Mouse (Mus musculus) ES-E14 (cell line): ENCODE measurements at regions not wholly inside any gene's neighbourhood (a gene's known extent, or its start where the extent isn't known, plus 50 kb on each side); places are given as distances from the start of the nearest gene placed in this dataset.

Experiments
- DNase-seq: peaks from one replicate; pipeline ENCODE4 v3.0.0-alpha.2; 2013; ENCODE audit warnings: low read depth, low spot score
- H3K27ac ChIP-seq: 2 replicates; pipeline ENCODE4 v1.5.1; 2012; ENCODE audit warnings: low read depth, mild to moderate bottlenecking, low read length, moderate library complexity, mixed read lengths; ENCODE audit not compliant: poor library complexity, insufficient read depth, severe bottlenecking
- H3K36me3 ChIP-seq: 2 replicates; pipeline ENCODE4 v1.6.1; 2012; ENCODE audit warnings: mild to moderate bottlenecking, low read length, moderate library complexity, mixed read lengths; ENCODE audit not compliant: control insufficient read depth, poor library complexity, insufficient read depth, severe bottlenecking
- H3K4me1 ChIP-seq, 2 experiments: fragments of 150-350 bp in 1 of 2; sonication (generic) in 1 of 2; 2 replicates each; pipeline ENCODE4 v1.6.1; 2012; ENCODE audit warnings: low read length in 2 of 2, mild to moderate bottlenecking in 1 of 2, mixed read lengths in 1 of 2; ENCODE audit not compliant: control insufficient read depth in 2 of 2, insufficient read depth in 2 of 2, poor library complexity in 1 of 2
- H3K4me3 ChIP-seq, 2 experiments: fragments of 150-350 bp in 1 of 2; sonication (generic) in 1 of 2; 2 replicates each; pipeline ENCODE4 v1.5.1; 2012; ENCODE audit warnings: low read length in 2 of 2, low read depth in 1 of 2, mild to moderate bottlenecking in 1 of 2, mixed read lengths in 1 of 2; ENCODE audit not compliant: insufficient read depth in 1 of 2, poor library complexity in 1 of 2, severe bottlenecking in 1 of 2
- H3K9ac ChIP-seq: 2 replicates; pipeline ENCODE4 v1.6.1; 2012; ENCODE audit warnings: low read depth, mild to moderate bottlenecking, low read length, mixed read lengths; ENCODE audit not compliant: poor library complexity, insufficient read depth, severe bottlenecking
- H3K9me3 ChIP-seq: fragments of 150-350 bp; sonication (generic); 2 replicates; pipeline ENCODE4 v1.6.1; 2012; ENCODE audit warnings: low read depth, mild to moderate bottlenecking, low read length; ENCODE audit not compliant: control insufficient read depth, insufficient read depth
- CHD2 ChIP-seq: IDR thresholded peaks from 2 replicates; pipeline ENCODE4 v1.6.1; 2014; ENCODE audit warnings: mild to moderate bottlenecking, low read depth, low read length, inconsistent platforms
- HCFC1 ChIP-seq: IDR thresholded peaks from 2 replicates; pipeline ENCODE4 v1.6.1; 2012; ENCODE audit warnings: low read length, inconsistent platforms, borderline replicate concordance; ENCODE audit not compliant: insufficient read depth
- MAFK ChIP-seq: IDR thresholded peaks from 2 replicates; pipeline ENCODE4 v1.6.1; 2014; ENCODE audit warnings: mild to moderate bottlenecking, low read depth, low read length, inconsistent platforms; ENCODE audit not compliant: insufficient read depth
- ZC3H11A ChIP-seq: IDR thresholded peaks from 2 replicates; pipeline ENCODE4 v1.6.1; 2012; ENCODE audit warnings: low read depth, mild to moderate bottlenecking, inconsistent platforms, low read length, borderline replicate concordance
- ZNF384 ChIP-seq: IDR thresholded peaks from 2 replicates; pipeline ENCODE4 v1.6.1; 2012; ENCODE audit warnings: low read depth, low read length, inconsistent platforms
- in situ Hi-C, 2 experiments: fragments of 600-800 bp; cut with MboI; formaldehyde crosslinking; loops; one replicate each; pipeline ENCODE4 v1.15.1; 2025; ENCODE audit warnings: low sequenced_read_pairs in 2 of 2, inconsistent platforms in 1 of 2; ENCODE audit not compliant: unreplicated experiment in 2 of 2

GRCm38 (mm10) chr11:43961398-43962070 is 60.5 kb upstream of the Adra1b start:
- H3K4me3 ChIP-seq: no peak overlapping the region
- H3K9me3 ChIP-seq: no peaks in the 10 kb centered on the region
- TF ChIP-seq ZC3H11A (no peak), CHD2 (no peak), ZNF384 (no peak), HCFC1 (no peak), MAFK (no peak)
- no peak overlapping the region for H3K9ac ChIP-seq
- H3K27ac ChIP-seq: no peak overlapping the region
- H3K36me3 ChIP-seq: no peaks in the 10 kb centered on the region
- H3K4me1 ChIP-seq: no peaks in the 10 kb centered on the region
- in situ Hi-C loops: no loop called here
- no peak for DNase-seq

DNA sequence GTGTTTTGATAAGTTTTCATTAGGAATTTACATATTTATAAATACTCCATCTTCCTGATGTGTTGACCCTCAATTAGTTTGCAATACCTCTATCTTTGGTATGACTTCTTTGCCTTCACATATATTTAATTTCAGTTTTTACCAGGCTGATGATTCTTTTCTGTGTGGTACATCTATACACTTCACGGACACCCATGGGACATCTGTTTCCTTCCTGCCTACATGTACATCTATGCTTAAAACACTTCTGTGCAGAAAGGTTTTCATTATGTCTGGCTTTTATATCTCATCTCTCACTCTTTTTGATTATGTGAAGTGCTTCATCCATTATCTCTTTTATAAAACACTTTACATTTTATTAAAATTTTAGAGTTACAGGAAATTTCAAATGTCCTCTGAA is 66.8 kb upstream of the Adra1b start:
- Histone ChIP-seq H3K4me3 (no peak overlapping the region), H3K4me1 (no peaks in the 10 kb centered on the region), H3K36me3 (no peaks in the 10 kb centered on the region), H3K9ac (no peak overlapping the region), H3K9me3 (no peaks in the 10 kb centered on the region), H3K27ac (no peak overlapping the region)
- no peak for TF ChIP-seq ZNF384
- TF ChIP-seq HCFC1: no peak
- TF ChIP-seq CHD2: no peak
- no peak for TF ChIP-seq ZC3H11A
- TF ChIP-seq MAFK: no peak
- DNase-seq: no peak
- in situ Hi-C loops: no loop called here

DNA sequence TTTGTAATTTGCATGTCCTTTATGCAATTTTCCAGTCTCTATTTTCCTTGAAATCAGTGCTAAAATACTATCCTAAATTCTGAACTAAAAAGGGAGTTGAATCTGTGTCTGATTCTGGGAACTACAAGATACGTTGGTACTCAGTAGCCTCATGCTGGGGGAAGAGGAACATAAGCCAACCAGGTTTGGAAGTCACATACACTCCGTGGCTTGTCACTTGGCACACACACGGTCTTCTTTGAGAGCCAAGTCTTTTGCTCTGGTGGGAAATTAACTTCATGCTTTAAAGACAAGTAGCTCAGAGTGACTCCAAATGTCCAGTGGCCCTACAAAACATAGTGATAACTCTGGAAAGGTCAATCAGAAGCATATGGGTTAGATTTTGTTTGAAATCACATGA is 70.9 kb upstream of the Adra1b start:
- Histone ChIP-seq H3K9ac (no peak overlapping the region), H3K36me3 (no peaks in the 10 kb centered on the region), H3K4me3 (no peak overlapping the region), H3K9me3 (no peaks in the 10 kb centered on the region), H3K27ac (no peak overlapping the region), H3K4me1 (no peaks in the 10 kb centered on the region)
- in situ Hi-C loops: no loop called here
- DNase-seq: no peak
- TF ChIP-seq MAFK: no peak
- no peak for TF ChIP-seq HCFC1
- TF ChIP-seq ZC3H11A: no peak
- TF ChIP-seq ZNF384: no peak
- no peak for TF ChIP-seq CHD2

GRCm38 (mm10) chr11:43976024-43976423 is 75.0 kb upstream of the Adra1b start:
- Histone ChIP-seq H3K36me3 (no peaks in the 10 kb centered on the region), H3K9ac (no peak overlapping the region), H3K4me1 (no peaks in the 10 kb centered on the region), H3K4me3 (no peak overlapping the region), H3K27ac (no peak overlapping the region), H3K9me3 (no peaks in the 10 kb centered on the region)
- no peak for DNase-seq
- in situ Hi-C loops: no loop called here
- TF ChIP-seq ZNF384: no peak
- no peak for TF ChIP-seq CHD2
- TF ChIP-seq HCFC1: no peak
- no peak for TF ChIP-seq MAFK
- no peak for TF ChIP-seq ZC3H11A

- in situ Hi-C loops: no loop called here
Observed at GRCm38 (mm10) chr11:43979406-43979805, 78.4 kb upstream of the Adra1b start.

More at GRCm38 (mm10) chr11:43979406-43979805, 78.4 kb upstream of the Adra1b start:
- H3K9me3 ChIP-seq: no peaks in the 10 kb centered on the region
- H3K27ac ChIP-seq: no peak overlapping the region
- no peak for TF ChIP-seq HCFC1
- no peak for TF ChIP-seq MAFK
- no peak for TF ChIP-seq ZNF384
- TF ChIP-seq CHD2: no peak
- TF ChIP-seq ZC3H11A: no peak
- H3K4me3 ChIP-seq: no peak overlapping the region
- H3K9ac ChIP-seq: no peak overlapping the region
- no peak for DNase-seq
- no peaks in the 10 kb centered on the region for H3K36me3 ChIP-seq
- H3K4me1 ChIP-seq: no peaks in the 10 kb centered on the region
